Mouse (Mus musculus) forebrain, postnatal 0 days (tissue): ENCODE data around the gene Mybpc3. TPM values are rescaled to one million over a fixed set of nuclear protein-coding genes. Genes with fewer than 3 reads are reported as not detected.

Source experiments
- ATAC-seq: fragments of 200-750 bp; cut with Nextera tagmentation; 2 replicates; pipeline ENCODE4 v1.8.0; 2017; ENCODE audit warnings: mild to moderate bottlenecking, moderate library complexity
- DNase-seq: peaks from one replicate; pipeline ENCODE4 v3.0.0-alpha.2; 2015
- H3K27ac ChIP-seq: fragments of 300-500 bp; sonication (generic); 2 replicates; pipeline ENCODE4 v1.5.1; 2014; ENCODE audit warnings: low read depth, mild to moderate bottlenecking, antibody characterized with exemption, low read length, moderate library complexity, mixed read lengths
- H3K27me3 ChIP-seq: fragments of 300-500 bp; sonication (generic); 2 replicates; pipeline ENCODE4 v1.6.1; 2014; ENCODE audit warnings: mild to moderate bottlenecking, low read length, mixed read lengths; ENCODE audit not compliant: insufficient read depth
- H3K36me3 ChIP-seq: fragments of 300-500 bp; sonication (generic); 2 replicates; pipeline ENCODE4 v1.6.1; 2014; ENCODE audit warnings: mild to moderate bottlenecking, moderate library complexity; ENCODE audit not compliant: insufficient read depth
- H3K4me1 ChIP-seq: fragments of 300-500 bp; sonication (generic); 2 replicates; pipeline ENCODE4 v1.6.1; 2014; ENCODE audit warnings: antibody characterized with exemption; ENCODE audit not compliant: insufficient read depth
- H3K4me2 ChIP-seq: fragments of 300-500 bp; sonication (generic); 2 replicates; pipeline ENCODE4 v1.6.1; 2014; ENCODE audit warnings: low read depth, mild to moderate bottlenecking, moderate library complexity
- H3K4me3 ChIP-seq: fragments of 300-500 bp; sonication (generic); 2 replicates; pipeline ENCODE4 v1.5.1; 2014; ENCODE audit warnings: low read depth, low read length, mixed read lengths
- H3K9ac ChIP-seq: fragments of 300-500 bp; sonication (generic); 2 replicates; pipeline ENCODE4 v1.6.1; 2014; ENCODE audit warnings: mild to moderate bottlenecking
- H3K9me3 ChIP-seq: fragments of 300-500 bp; sonication (generic); 2 replicates; pipeline ENCODE4 v1.6.1; 2016; ENCODE audit warnings: low read length
- CTCF ChIP-seq: sonication (generic); IDR thresholded peaks from 2 replicates; pipeline ENCODE4 v1.5.1; 2016; ENCODE audit warnings: antibody characterized with exemption, control low read depth, low read depth
- WGBS: fragments of 180-500 bp; shearing (Covaris S2); extraction: QIAGEN DNeasy Blood & Tissue Kit; methylation state at CpG from one replicate; pipeline ENCODE4 v1.1.7; 2014; 5-methylcytosine and 5-hydroxymethylcytosine counted together
- polyA plus RNA-seq: library from polyadenylated mRNA; unstranded; fragments of >200 nt; fragmentation: Nextera tagmentation; extraction: Ambion mirVana; gene quantifications from 2 replicates; pipeline ENCODE4 v1.2.1, GENCODE M21; 2015
- total RNA-seq: library from RNA; depleted of rRNA; stranded (reverse); fragments of >200 nt; gene quantifications from 2 replicates; pipeline ENCODE4 v1.2.3, GENCODE M21; 2014

Mybpc3 gene
- total and polyA plus RNA-seq, 2 experiments from 2014 or later, result 0.04 to 0.38 TPM

- H3K4me3 ChIP-seq, result no peak overlapping the region
- H3K27ac ChIP-seq, result no peak overlapping the region
- ATAC-seq, result no peak
- H3K9ac ChIP-seq, result no peak overlapping the region
- H3K9me3 ChIP-seq, result no peaks in the 10 kb centered on the region
- H3K4me2 ChIP-seq, result no peak overlapping the region
- no peak for TF ChIP-seq CTCF
- no peaks in the 10 kb centered on the region for H3K4me1 ChIP-seq
- H3K27me3 ChIP-seq, result peaks cover 4% of the 10 kb centered on the region; the same call in 1 of the 2 replicates
- 79% methylated on average over 6 of the region's 6 CpGs for WGBS
- no peak for DNase-seq
- no peaks in the 10 kb centered on the region for H3K36me3 ChIP-seq
Observed at GRCm38 (mm10) chr2:91120261-91120671, 2.3 kb downstream of the Mybpc3 start.

GRCm38 (mm10) chr2:91121011-91121410, 3.1 kb downstream of the Mybpc3 start:
- no peak for DNase-seq
- H3K4me3 ChIP-seq, result no peak overlapping the region
- TF ChIP-seq CTCF, result no peak

GRCm38 (mm10) chr2:91121497-91121896, 3.6 kb downstream of the Mybpc3 start:
- no peaks in the 10 kb centered on the region for H3K9me3 ChIP-seq
- no peak overlapping the region for H3K4me2 ChIP-seq
- TF ChIP-seq CTCF, result no peak
- no peak overlapping the region for H3K9ac ChIP-seq
- no peaks in the 10 kb centered on the region for H3K27me3 ChIP-seq
- no peak overlapping the region for H3K4me3 ChIP-seq
- 60% methylated on average over 8 of the region's 8 CpGs for WGBS
- H3K4me1 ChIP-seq, result no peaks in the 10 kb centered on the region
- H3K27ac ChIP-seq, result no peak overlapping the region
- DNase-seq, result no peak
- no peak for ATAC-seq
- H3K36me3 ChIP-seq, result no peaks in the 10 kb centered on the region

More at GRCm38 (mm10) chr2:91121011-91121410, 3.1 kb downstream of the Mybpc3 start:
- Histone ChIP-seq H3K9me3 (no peaks in the 10 kb centered on the region), H3K27me3 (no peaks in the 10 kb centered on the region), H3K9ac (no peak overlapping the region), H3K27ac (no peak overlapping the region), H3K4me2 (no peak overlapping the region), H3K4me1 (no peaks in the 10 kb centered on the region), H3K36me3 (no peaks in the 10 kb centered on the region)
- no peak for ATAC-seq
- 86% methylated on average over 6 of the region's 6 CpGs for WGBS

GRCm38 (mm10) chr2:91123521-91123920, 5.6 kb downstream of the Mybpc3 start:
- Histone ChIP-seq H3K9me3 (no peaks in the 10 kb centered on the region), H3K27me3 (no peaks in the 10 kb centered on the region), H3K4me2 (no peak overlapping the region), H3K4me1 (no peaks in the 10 kb centered on the region), H3K27ac (no peak overlapping the region), H3K9ac (no peak overlapping the region), H3K36me3 (no peaks in the 10 kb centered on the region), H3K4me3 (no peak overlapping the region)
- TF ChIP-seq CTCF, result no peak
- WGBS, result 82% methylated on average over 6 of the region's 6 CpGs
- DNase-seq, result no peak
- ATAC-seq, result no peak

- Histone ChIP-seq H3K36me3 (no peaks in the 10 kb centered on the region), H3K9me3 (no peaks in the 10 kb centered on the region), H3K27me3 (no peaks in the 10 kb centered on the region), H3K4me3 (no peak overlapping the region), H3K4me1 (no peaks in the 10 kb centered on the region), H3K9ac (no peak overlapping the region), H3K27ac (no peak overlapping the region), H3K4me2 (no peak overlapping the region)
- no peak for TF ChIP-seq CTCF
- DNase-seq (no peak), ATAC-seq (no peak)
- 81% methylated on average over 10 of the region's 10 CpGs for WGBS
Observed at GRCm38 (mm10) chr2:91125101-91125500, 7.2 kb downstream of the Mybpc3 start.

GRCm38 (mm10) chr2:91128761-91129160, 10.8 kb downstream of the Mybpc3 start:
- DNase-seq (no peak), ATAC-seq (no peak)
- Histone ChIP-seq H3K4me3 (no peak overlapping the region), H3K9me3 (no peaks in the 10 kb centered on the region), H3K4me1 (no peaks in the 10 kb centered on the region), H3K27me3 (no peaks in the 10 kb centered on the region), H3K9ac (no peak overlapping the region), H3K4me2 (no peak overlapping the region), H3K36me3 (no peaks in the 10 kb centered on the region), H3K27ac (no peak overlapping the region)
- no peak for TF ChIP-seq CTCF
- 86% methylated on average over 5 of the region's 5 CpGs for WGBS

GRCm38 (mm10) chr2:91130126-91130525, 12.2 kb downstream of the Mybpc3 start:
- no peaks in the 10 kb centered on the region for H3K27me3 ChIP-seq
- no peak overlapping the region for H3K4me3 ChIP-seq
- no peaks in the 10 kb centered on the region for H3K4me1 ChIP-seq
- no peak overlapping the region for H3K4me2 ChIP-seq
- H3K27ac ChIP-seq, result no peak overlapping the region
- no peaks in the 10 kb centered on the region for H3K36me3 ChIP-seq
- no peak overlapping the region for H3K9ac ChIP-seq
- H3K9me3 ChIP-seq, result no peaks in the 10 kb centered on the region
- TF ChIP-seq CTCF, result no peak
- ATAC-seq (no peak), DNase-seq (no peak)
- WGBS, result 86% methylated on average over 6 of the region's 6 CpGs
